Comparison of ENCODE assay signal across 10 mouse cellular contexts in genomic region chr9:60456651-60457050, GRCm38 (mm10).
DNase-seq lines count a peak whose midpoint lies in the region; ATAC-seq and TF ChIP-seq lines count a peak whose summit lies in the region.
"Had no signal": no experiment of that assay in that cellular context is flagged by ENCODE, and none has a peak within 500 bp of the region (broad histone marks: within the 10 kb centered on the region; RNA-seq: fewer than 3 reads in every experiment).

No protein-coding gene starts in this region.

- H3K4me2 ChIP-seq in intestine, embryonic 14.5 days (ENCODE audit: low read length), result no peak overlapping the region
- H3K4me2 ChIP-seq in intestine, postnatal 0 days (replicated peaks; ENCODE audit: low read depth), result no peak overlapping the region
- no peak overlapping the region for H3K4me2 ChIP-seq in forebrain, embryonic 15.5 days (replicated peaks)

- H3K27ac ChIP-seq in intestine, embryonic 14.5 days (ENCODE audit: low read depth), result peak overlapping the region; percentile 48; the same call in 1 of the 2 replicates
- no peak overlapping the region for H3K27ac ChIP-seq in intestine, postnatal 0 days (ENCODE audit: low read depth, low read length)
- peak overlapping the region; percentile 71 for H3K27ac ChIP-seq in forebrain, embryonic 15.5 days (replicated peaks)
- H3K27ac ChIP-seq: heart, embryonic 13.5 days had no signal

- intact Hi-C loops in left cerebral cortex, postnatal 25 days (cut with DNase I), result no loop called here

- H3K9me3 ChIP-seq in intestine, embryonic 14.5 days (ENCODE audit: control insufficient read depth, low read length), result no peaks in the 10 kb centered on the region
- no peaks in the 10 kb centered on the region for H3K9me3 ChIP-seq in intestine, postnatal 0 days (ENCODE audit: control insufficient read depth)
- H3K9me3 ChIP-seq in forebrain, embryonic 15.5 days, result no peaks in the 10 kb centered on the region
- H3K9me3 ChIP-seq: heart, embryonic 13.5 days; neural tube, embryonic 13.5 days had no signal

- 69% methylated on average over 5 of the region's 5 CpGs for WGBS in intestine, embryonic 14.5 days
- WGBS in intestine, postnatal 0 days, result 67% methylated on average over 5 of the region's 5 CpGs
- WGBS in forebrain, embryonic 15.5 days, result 22% methylated on average over 5 of the region's 5 CpGs

- peaks cover 9% of the 10 kb centered on the region; the same call in 1 of the 2 replicates for H3K4me1 ChIP-seq in intestine, embryonic 14.5 days (replicated peaks; ENCODE audit: control insufficient read depth, insufficient read depth, low read length)
- no peaks in the 10 kb centered on the region for H3K4me1 ChIP-seq in intestine, postnatal 0 days (replicated peaks; ENCODE audit: control insufficient read depth, insufficient read depth, low read length)
- peaks cover 51% of the 10 kb centered on the region for H3K4me1 ChIP-seq in forebrain, embryonic 15.5 days

- H3K4me3 ChIP-seq in intestine, embryonic 14.5 days (ENCODE audit: low read depth, low read length), result no peak overlapping the region
- H3K4me3 ChIP-seq in intestine, postnatal 0 days (ENCODE audit: low read depth, low read length), result no peak overlapping the region
- H3K4me3 ChIP-seq in forebrain, embryonic 15.5 days, result no peak overlapping the region
- H3K4me3 ChIP-seq: heart, embryonic 13.5 days; neural tube, embryonic 13.5 days had no signal

- no peak overlapping the region for H3K9ac ChIP-seq in intestine, embryonic 14.5 days (ENCODE audit: low read length)
- H3K9ac ChIP-seq in intestine, postnatal 0 days (ENCODE audit: low read depth, low read length), result no peak overlapping the region
- H3K9ac ChIP-seq in forebrain, embryonic 15.5 days (replicated peaks), result no peak overlapping the region
- H3K9ac ChIP-seq: heart, embryonic 13.5 days had no signal

- TF ChIP-seq CTCF in intestine, postnatal 0 days (IDR thresholded peaks at IDR 0.05; ENCODE audit: low read depth), result no peak

- no peaks in the 10 kb centered on the region for H3K27me3 ChIP-seq in intestine, embryonic 14.5 days (replicated peaks; ENCODE audit: control insufficient read depth, insufficient read depth, low read length)
- no peaks in the 10 kb centered on the region for H3K27me3 ChIP-seq in intestine, postnatal 0 days (replicated peaks; ENCODE audit: control insufficient read depth, insufficient read depth, low read length)
- no peaks in the 10 kb centered on the region for H3K27me3 ChIP-seq in forebrain, embryonic 15.5 days
- H3K27me3 ChIP-seq: heart, embryonic 13.5 days had no signal

- H3K36me3 ChIP-seq in intestine, embryonic 14.5 days (ENCODE audit: control insufficient read depth, insufficient read depth, low read length), result no peaks in the 10 kb centered on the region
- no peaks in the 10 kb centered on the region for H3K36me3 ChIP-seq in intestine, postnatal 0 days (ENCODE audit: control insufficient read depth, insufficient read depth)
- no peaks in the 10 kb centered on the region for H3K36me3 ChIP-seq in forebrain, embryonic 15.5 days
- H3K36me3 ChIP-seq: heart, embryonic 13.5 days; neural tube, embryonic 13.5 days had no signal

- ATAC-seq in intestine, embryonic 14.5 days (replicated peaks; ENCODE audit: low FRiP score, low TSS enrichment, low read depth), result no peak
- ATAC-seq in intestine, postnatal 0 days, result no peak
- no peak for ATAC-seq in forebrain, embryonic 15.5 days (replicated peaks)

- no peak for DNase-seq in intestine, embryonic 14.5 days (ENCODE audit: low spot score)
- DNase-seq in left cerebral cortex, postnatal 25 days (ENCODE audit: low spot score in 2 of 2), result peak; percentile 49 to 66
- peak; percentile 28 to 38 for DNase-seq in right cerebral cortex, postnatal 36 days (ENCODE audit: low spot score in 2 of 2)
- DNase-seq in urinary bladder, postnatal 36 days (ENCODE audit: low spot score in 2 of 2), result no peak
- DNase-seq in urinary bladder, postnatal 25 days (ENCODE audit: low spot score), result no peak
- DNase-seq in lung, postnatal 4 days, result no peak

Comparison
In these comparisons a context has a peak if more than half of its experiments do, and no peak if none do; other contexts are left out.
1. DNase-seq: peak in left cerebral cortex, postnatal 25 days (2 of 2) and right cerebral cortex, postnatal 36 days (2 of 2); none in intestine, embryonic 14.5 days (single experiment), urinary bladder, postnatal 36 days (0 of 2), urinary bladder, postnatal 25 days (single experiment) and lung, postnatal 4 days (0 of 2).